Mouse (Mus musculus) embryo, embryonic 11.5 days (tissue): ENCODE measurements around the gene Rere.
"Not testable (repeated sequence)": the region's sequence is repeated elsewhere in the genome, so short reads cannot be mapped to it uniquely, and the experiment has no call there.

Source experiments
- DNase-seq: peaks from one replicate; pipeline ENCODE4 v3.0.0-alpha.2; 2012; ENCODE audit warnings: low read depth, low spot score

Gene Rere

GRCm38 (mm10) chr4:150509026-150509712 is 227.7 kb downstream of the Rere start:
- DNase-seq: no peak

- no peak for DNase-seq
These were observed 228.6 kb downstream of the Rere start for GRCm38 (mm10) chr4:150510036-150510435.

GRCm38 (mm10) chr4:150513387-150513786 is 231.9 kb downstream of the Rere start:
- not testable (repeated sequence) for DNase-seq

GRCm38 (mm10) chr4:150516201-150516600 is 234.8 kb downstream of the Rere start:
- no peak for DNase-seq

- no peak for DNase-seq
These were observed 235.9 kb downstream of the Rere start for GRCm38 (mm10) chr4:150517381-150517780.

- DNase-seq: no peak
These were observed 237.4 kb downstream of the Rere start for GRCm38 (mm10) chr4:150518826-150519225.

GRCm38 (mm10) chr4:150520069-150520468 is 238.6 kb downstream of the Rere start:
- DNase-seq: no peak

- no peak for DNase-seq
These were observed 241.0 kb downstream of the Rere start for GRCm38 (mm10) chr4:150522425-150522824.

GRCm38 (mm10) chr4:150523351-150523750 is 241.9 kb downstream of the Rere start:
- DNase-seq: no peak

GRCm38 (mm10) chr4:150526269-150526668 is 244.8 kb downstream of the Rere start:
- no peak for DNase-seq

- DNase-seq: no peak
These were observed 247.0 kb downstream of the Rere start for GRCm38 (mm10) chr4:150528426-150528825.

GRCm38 (mm10) chr4:150528846-150529245 is 247.4 kb downstream of the Rere start:
- DNase-seq: no peak

GRCm38 (mm10) chr4:150531869-150532268 is 250.4 kb downstream of the Rere start:
- no peak for DNase-seq

GRCm38 (mm10) chr4:150536821-150537510 is 255.5 kb downstream of the Rere start:
- no peak for DNase-seq

GRCm38 (mm10) chr4:150539846-150540245 is 258.4 kb downstream of the Rere start:
- no peak for DNase-seq

GRCm38 (mm10) chr4:150540392-150541094 is 259.1 kb downstream of the Rere start:
- no peak for DNase-seq

- no peak for DNase-seq
These were observed 262.8 kb downstream of the Rere start for GRCm38 (mm10) chr4:150544231-150544630.

GRCm38 (mm10) chr4:150544652-150545258 is 263.3 kb downstream of the Rere start:
- DNase-seq: no peak

- no peak for DNase-seq
These were observed 264.3 kb downstream of the Rere start for GRCm38 (mm10) chr4:150545775-150546174.

- DNase-seq: not testable (repeated sequence)
These were observed 264.9 kb downstream of the Rere start for GRCm38 (mm10) chr4:150546296-150546695.

GRCm38 (mm10) chr4:150549393-150549792 is 267.9 kb downstream of the Rere start:
- DNase-seq: no peak
